7 mouse cellular contexts compared by ENCODE assay signal in genomic region chr9:60309786-60310711, GRCm38 (mm10).
A peak's percentile ranks its signal among the peaks of the same experiment; 100 is the strongest.
DNase-seq lines count a peak whose midpoint lies in the region; ATAC-seq and TF ChIP-seq lines count a peak whose summit lies in the region.

No protein-coding gene starts in this region.

- 59% methylated on average over 16 of the region's 16 CpGs for WGBS in intestine, embryonic 15.5 days
- WGBS in lung, postnatal 0 days: 60% methylated on average over 16 of the region's 16 CpGs

- DNase-seq in adipocyte (ENCODE audit: low spot score): peak; percentile 60
- DNase-seq in brain, embryonic 14.5 days (ENCODE audit: low read depth): peak; percentile 73
- DNase-seq in gastrocnemius, adult 2 months: peak; percentile 94
- no peak for DNase-seq in lung, postnatal 0 days (ENCODE audit: low spot score)
- peak; percentile 21 for DNase-seq in right cerebral cortex, postnatal 25 days

- H3K27me3 ChIP-seq in intestine, embryonic 15.5 days (replicated peaks): no peaks in the 10 kb centered on the region
- H3K27me3 ChIP-seq in lung, postnatal 0 days (replicated peaks; ENCODE audit: insufficient read depth, low read length): no peaks in the 10 kb centered on the region

- H3K4me2 ChIP-seq in intestine, embryonic 15.5 days (replicated peaks): no peak overlapping the region
- no peak overlapping the region for H3K4me2 ChIP-seq in lung, postnatal 0 days (replicated peaks; ENCODE audit: low read depth, low read length)

- intact Hi-C loops in gastrocnemius, adult 2 months (cut with DNase I): loop anchor here (10.0 kb wide), 1 partner anchor 1345 kb away; no protein-coding TSS in a partner anchor

- H3K4me3 ChIP-seq in gastrocnemius, adult 2 months: peak overlapping the region; percentile 52
- no peak overlapping the region for H3K4me3 ChIP-seq in intestine, embryonic 15.5 days (replicated peaks)
- no peak overlapping the region for H3K4me3 ChIP-seq in lung, postnatal 0 days (ENCODE audit: low read depth, low read length)

- no peaks in the 10 kb centered on the region for H3K9me3 ChIP-seq in intestine, embryonic 15.5 days
- no peaks in the 10 kb centered on the region for H3K9me3 ChIP-seq in lung, postnatal 0 days (ENCODE audit: low read length)

- H3K4me1 ChIP-seq in intestine, embryonic 15.5 days (replicated peaks): peaks cover 48% of the 10 kb centered on the region
- H3K4me1 ChIP-seq in lung, postnatal 0 days (ENCODE audit: insufficient read depth, low read depth, low read length): no peaks in the 10 kb centered on the region

- H3K36me3 ChIP-seq in intestine, embryonic 15.5 days: no peaks in the 10 kb centered on the region
- H3K36me3 ChIP-seq in lung, postnatal 0 days (ENCODE audit: insufficient read depth, low read length): no peaks in the 10 kb centered on the region

- H3K9ac ChIP-seq in intestine, embryonic 15.5 days: no peak overlapping the region
- H3K9ac ChIP-seq in lung, postnatal 0 days (replicated peaks; ENCODE audit: low read depth): no peak overlapping the region

- TF ChIP-seq EP300 in lung, postnatal 0 days (IDR thresholded peaks at IDR 0.05): no peak

- no peak for TF ChIP-seq POLR2A in brain, embryonic 14.5 days (IDR thresholded peaks at IDR 0.05; ENCODE audit: borderline replicate concordance, extremely low read depth, insufficient read depth, insufficient read length, poor library complexity, severe bottlenecking)

- no peak for TF ChIP-seq CTCF in brain, embryonic 14.5 days (IDR thresholded peaks at IDR 0.05; ENCODE audit: borderline replicate concordance, extremely low read depth, insufficient read depth, insufficient read length)
- TF ChIP-seq CTCF in gastrocnemius, adult 2 months (IDR thresholded peaks at IDR 0.05): no peak
- no peak for TF ChIP-seq CTCF in lung, postnatal 0 days (IDR thresholded peaks at IDR 0.05)

- no peak for ATAC-seq in intestine, embryonic 15.5 days
- ATAC-seq in lung, postnatal 0 days: peak; percentile 41; the same call in 1 of the 2 replicates
- no peak for ATAC-seq in activated CD4-positive, CD25-positive, alpha-beta regulatory T cell, adult 4 months

- H3K27ac ChIP-seq in gastrocnemius, adult 2 months: peak overlapping the region; percentile 87
- peak overlapping the region; percentile 49 for H3K27ac ChIP-seq in intestine, embryonic 15.5 days
- H3K27ac ChIP-seq in lung, postnatal 0 days (ENCODE audit: low read length): no peak overlapping the region
